In genomic region chr13:70794074-70794572, GRCm38 (mm10) we compare ENCODE assay signal across 11 mouse cellular contexts. TPM values are rescaled to one million over a fixed set of nuclear protein-coding genes. Genes with fewer than 3 reads are reported as not detected.
A peak's percentile ranks its signal among the peaks of the same experiment; 100 is the strongest.
DNase-seq lines count a peak whose midpoint lies in the region.
"Had no signal": no experiment of that assay in that cellular context is flagged by ENCODE, and none has a peak within 500 bp of the region (broad histone marks: within the 10 kb centered on the region; RNA-seq: fewer than 3 reads in every experiment).

No protein-coding gene starts in this region.

- intact Hi-C loops in left cerebral cortex, postnatal 36 days (cut with DNase I) = no loop called here
- intact Hi-C loops in heart, postnatal 10 days (cut with DNase I) = no loop called here

- peak; percentile 11 to 12 for DNase-seq in layer of hippocampus, adult 8-10 months (ENCODE audit: low spot score in 2 of 2)
- DNase-seq in layer of hippocampus, postnatal 36 days = no peak
- DNase-seq in brain, adult 2 months (ENCODE audit: low read depth, low spot score) = peak; percentile 86
- DNase-seq in kidney, adult 11 months = peak; percentile 46
- DNase-seq in left cerebral cortex, postnatal 36 days (ENCODE audit: low spot score in 2 of 2) = peak; percentile 15 to 35
- no peak for DNase-seq in c-Kit-positive CD71-positive TER-119-positive erythroid progenitor cells, embryonic 14.5 days (ENCODE audit: low spot score)
- DNase-seq in heart, postnatal 10 days = no peak
- no peak for DNase-seq in lung, adult 18-20 months
- DNase-seq: cerebellum, adult 11-12 months; liver, embryonic 13.5 days; thymus, postnatal 14 days had no signal

RNA-seq across cellular contexts. Expression of gene Adamts16, which starts 47.5 kb away (rescaled TPM):
- total RNA-seq in layer of hippocampus, adult 8-10 months (2022) = 1 to 10 TPM; 2.4 to 2.8 (median 2.7) TPM
- 1 to 10 TPM; 1.9 to 2.2 TPM for total RNA-seq in layer of hippocampus, postnatal 36 days (2021)
- total RNA-seq in left cerebral cortex, postnatal 36 days (2021) = 1 to 10 TPM; 4.0 to 5.7 TPM
- under 1 TPM; 0.55 to 0.60 TPM for total RNA-seq in heart, postnatal 10 days (2021)

Comparison
In these comparisons a context has a peak if more than half of its experiments do, and no peak if none do; other contexts are left out.
1. DNase-seq: peak in layer of hippocampus, adult 8-10 months (2 of 2), brain, adult 2 months (single experiment), kidney, adult 11 months (single experiment) and left cerebral cortex, postnatal 36 days (2 of 2); none in layer of hippocampus, postnatal 36 days (0 of 2), c-Kit-positive CD71-positive TER-119-positive erythroid progenitor cells, embryonic 14.5 days (single experiment), heart, postnatal 10 days (0 of 2) and lung, adult 18-20 months (0 of 2).